Mouse (Mus musculus) forebrain, embryonic 14.5 days (tissue): ENCODE measurements around the gene Fzr1. TPM values are rescaled to one million over a fixed set of nuclear protein-coding genes. Genes with fewer than 3 reads are reported as not detected.

Source experiments
- ATAC-seq: fragments of 200-750 bp; cut with Nextera tagmentation; 2 replicates; pipeline ENCODE4 v1.8.0; 2017; ENCODE audit warnings: mild to moderate bottlenecking, moderate library complexity
- DNase-seq: peaks from one replicate; pipeline ENCODE4 v3.0.0-alpha.2; 2015; ENCODE audit warnings: low spot score
- H3K27ac ChIP-seq: fragments of 300-500 bp; sonication (generic); 2 replicates; pipeline ENCODE4 v1.5.1; 2014; ENCODE audit warnings: low read depth, mild to moderate bottlenecking, control low read depth, low read length, moderate library complexity
- H3K27me3 ChIP-seq: fragments of 300-500 bp; sonication (generic); replicated peaks from 2 replicates; pipeline ENCODE4 v1.6.1; 2014; ENCODE audit warnings: low read length, control low read depth, mixed read lengths; ENCODE audit not compliant: control insufficient read depth, insufficient read depth
- H3K36me3 ChIP-seq: fragments of 300-500 bp; sonication (generic); 2 replicates; pipeline ENCODE4 v1.6.1; 2014; ENCODE audit warnings: low read length, control low read depth; ENCODE audit not compliant: control insufficient read depth, insufficient read depth
- H3K4me1 ChIP-seq: fragments of 300-500 bp; sonication (generic); 2 replicates; pipeline ENCODE4 v1.6.1; 2014; ENCODE audit warnings: antibody characterized with exemption, low read length, control low read depth; ENCODE audit not compliant: control insufficient read depth, insufficient read depth
- H3K4me2 ChIP-seq: fragments of 300-500 bp; sonication (generic); 2 replicates; pipeline ENCODE4 v1.6.1; 2014; ENCODE audit warnings: mild to moderate bottlenecking, control low read depth, low read length
- H3K4me3 ChIP-seq: fragments of 300-500 bp; sonication (generic); 2 replicates; pipeline ENCODE4 v1.5.1; 2014; ENCODE audit warnings: low read depth, low read length, control low read depth
- H3K9ac ChIP-seq: fragments of 300-500 bp; sonication (generic); 2 replicates; pipeline ENCODE4 v1.6.1; 2014; ENCODE audit warnings: mild to moderate bottlenecking, low read length, control low read depth, moderate library complexity
- H3K9me3 ChIP-seq: fragments of 300-500 bp; sonication (generic); replicated peaks from 2 replicates; pipeline ENCODE4 v1.6.1; 2016; ENCODE audit warnings: low read length, control low read depth, mixed read lengths; ENCODE audit not compliant: control insufficient read depth
- WGBS: fragments of 180-500 bp; shearing (Covaris S2); extraction: QIAGEN DNeasy Blood & Tissue Kit; methylation state at CpG from one replicate; pipeline ENCODE4 v1.1.7; 2014; 5-methylcytosine and 5-hydroxymethylcytosine counted together
- polyA plus RNA-seq: library from polyadenylated mRNA; unstranded; fragments of >200 nt; fragmentation: Nextera tagmentation; extraction: Ambion mirVana; gene quantifications from 2 replicates; pipeline ENCODE4 v1.2.1, GENCODE M21; 2014

Fzr1 gene
- polyA plus RNA-seq, 1 experiment from 2014 or later: 101 TPM

- Histone ChIP-seq H3K9me3 (no peaks in the 10 kb centered on the region), H3K4me3 (no peak overlapping the region), H3K4me1 (peaks cover 16% of the 10 kb centered on the region), H3K27ac (no peak overlapping the region), H3K4me2 (no peak overlapping the region), H3K36me3 (peaks cover 62% of the 10 kb centered on the region), H3K9ac (no peak overlapping the region), H3K27me3 (peaks cover 27% of the 10 kb centered on the region)
- ATAC-seq (no peak), DNase-seq (no peak)
- 80% methylated on average over 6 of the region's 6 CpGs for WGBS
Observed at GRCm38 (mm10) chr10:81367207-81367495, 11.2 kb downstream of the Fzr1 start.

GRCm38 (mm10) chr10:81366477-81367206 is 11.7 kb downstream of the Fzr1 start:
- ATAC-seq (no peak), DNase-seq (no peak)
- Histone ChIP-seq H3K9ac (no peak overlapping the region), H3K4me2 (no peak overlapping the region), H3K9me3 (no peaks in the 10 kb centered on the region), H3K27me3 (peaks cover 27% of the 10 kb centered on the region), H3K27ac (no peak overlapping the region), H3K36me3 (peaks cover 61% of the 10 kb centered on the region), H3K4me3 (no peak overlapping the region), H3K4me1 (peaks cover 16% of the 10 kb centered on the region)
- 82% methylated on average over 6 of the region's 6 CpGs for WGBS

GRCm38 (mm10) chr10:81365672-81366476 is 12.4 kb downstream of the Fzr1 start, which contains the start of gene 4930404N11Rik:
Gene 4930404N11Rik (minus strand): TSS chr10:81365816.
- Histone ChIP-seq H3K9me3 (no peaks in the 10 kb centered on the region), H3K9ac (no peak within 1 kb of the TSS), H3K36me3 (peaks cover 53% of the 10 kb centered on the region), H3K4me2 (peak within 1 kb of the TSS; percentile 47), H3K4me3 (peak within 1 kb of the TSS; percentile 18), H3K27ac (no peak within 1 kb of the TSS), H3K4me1 (peaks cover 16% of the 10 kb centered on the region), H3K27me3 (peaks cover 27% of the 10 kb centered on the region)
- 13% methylated on average over 12 of the region's 12 CpGs for WGBS
- ATAC-seq (peak; percentile 11; the same call in 1 of the 2 replicates), DNase-seq (no peak)

GRCm38 (mm10) chr10:81365073-81365472 is 13.2 kb downstream of the Fzr1 start:
- Histone ChIP-seq H3K27ac (no peak overlapping the region), H3K4me1 (peaks cover 16% of the 10 kb centered on the region), H3K9me3 (no peaks in the 10 kb centered on the region), H3K27me3 (peaks cover 27% of the 10 kb centered on the region), H3K9ac (no peak overlapping the region), H3K36me3 (peaks cover 45% of the 10 kb centered on the region), H3K4me3 (no peak overlapping the region), H3K4me2 (no peak overlapping the region; the same call in 1 of the 2 replicates)
- DNase-seq (no peak), ATAC-seq (peak; percentile 14; the same call in 1 of the 2 replicates)
- 24% methylated on average over 4 of the region's 4 CpGs for WGBS

- peaks cover 16% of the 10 kb centered on the region for H3K4me1 ChIP-seq
- no peak overlapping the region for H3K27ac ChIP-seq
- DNase-seq (no peak), ATAC-seq (peak; percentile 9; the same call in 1 of the 2 replicates)
- H3K9me3 ChIP-seq: no peaks in the 10 kb centered on the region
- peak overlapping the region; percentile 47 for H3K4me2 ChIP-seq
- peaks cover 27% of the 10 kb centered on the region for H3K27me3 ChIP-seq
- peaks cover 41% of the 10 kb centered on the region for H3K36me3 ChIP-seq
- WGBS: 9% methylated on average over 28 of the region's 28 CpGs
- H3K4me3 ChIP-seq: peak overlapping the region; percentile 18
- peak overlapping the region; percentile 52; the same call in 1 of the 2 replicates for H3K9ac ChIP-seq
Observed at GRCm38 (mm10) chr10:81364666-81365065, 13.7 kb downstream of the Fzr1 start.

- Histone ChIP-seq H3K27me3 (peaks cover 27% of the 10 kb centered on the region), H3K4me2 (peak overlapping the region; percentile 47), H3K36me3 (peaks cover 31% of the 10 kb centered on the region), H3K4me3 (peak overlapping the region; percentile 18; the same call in 1 of the 2 replicates), H3K9ac (peak overlapping the region; percentile 52), H3K9me3 (no peaks in the 10 kb centered on the region), H3K27ac (no peak overlapping the region), H3K4me1 (peaks cover 16% of the 10 kb centered on the region)
- DNase-seq: no peak
- ATAC-seq: no peak
- 12% methylated on average over 53 of the region's 54 CpGs for WGBS
Observed at GRCm38 (mm10) chr10:81363436-81364346, 14.6 kb downstream of the Fzr1 start.

GRCm38 (mm10) chr10:81362336-81362949 is 15.9 kb downstream of the Fzr1 start:
- Histone ChIP-seq H3K27ac (no peak overlapping the region), H3K27me3 (peaks cover 27% of the 10 kb centered on the region), H3K36me3 (peaks cover 19% of the 10 kb centered on the region), H3K9ac (no peak overlapping the region), H3K4me1 (peaks cover 19% of the 10 kb centered on the region), H3K9me3 (no peaks in the 10 kb centered on the region), H3K4me3 (no peak overlapping the region), H3K4me2 (no peak overlapping the region)
- 75% methylated on average over 12 of the region's 12 CpGs for WGBS
- DNase-seq: no peak
- no peak for ATAC-seq

GRCm38 (mm10) chr10:81360721-81361120 is 17.6 kb downstream of the Fzr1 start:
- Histone ChIP-seq H3K27ac (no peak overlapping the region), H3K9ac (no peak overlapping the region)

More at GRCm38 (mm10) chr10:81360721-81361120, 17.6 kb downstream of the Fzr1 start:
- Histone ChIP-seq H3K4me3 (no peak overlapping the region), H3K4me1 (peaks cover 17% of the 10 kb centered on the region), H3K27me3 (peaks cover 27% of the 10 kb centered on the region), H3K9me3 (no peaks in the 10 kb centered on the region), H3K4me2 (no peak overlapping the region), H3K36me3 (peaks cover 3% of the 10 kb centered on the region; the same call in 1 of the 2 replicates)
- ATAC-seq: no peak
- WGBS: 79% methylated on average over 8 of the region's 8 CpGs
- no peak for DNase-seq
